Mouse (Mus musculus): ENCODE data around the gene Akap13.

Gene Akap13

GRCm38 (mm10) chr7:75455223-75456151, at the start of gene Akap13:
TSS of gene Akap13 (plus strand) at chr7:75455534.
- peak; percentile 98 for DNase-seq

- DNase-seq, result no peak
Measured at GRCm38 (mm10) chr7:75410641-75411040, 44.7 kb upstream of the Akap13 start.

- no peak for DNase-seq
Measured at GRCm38 (mm10) chr7:75411226-75411625, 44.1 kb upstream of the Akap13 start.

- DNase-seq, result no peak
Measured at GRCm38 (mm10) chr7:75412011-75412510, 43.3 kb upstream of the Akap13 start.

- no peak for DNase-seq
Measured at GRCm38 (mm10) chr7:75412568-75412967, 42.8 kb upstream of the Akap13 start.

- DNase-seq, result no peak
Measured at GRCm38 (mm10) chr7:75413903-75414302, 41.4 kb upstream of the Akap13 start.

- no peak for DNase-seq
Measured at GRCm38 (mm10) chr7:75414316-75414715, 41.0 kb upstream of the Akap13 start.

- no peak for DNase-seq
Measured at GRCm38 (mm10) chr7:75415166-75415881, 40.0 kb upstream of the Akap13 start.

- DNase-seq, result no peak
Measured at GRCm38 (mm10) chr7:75415882-75416585, 39.3 kb upstream of the Akap13 start.

GRCm38 (mm10) chr7:75420927-75421326, 34.4 kb upstream of the Akap13 start:
- DNase-seq, result no peak

- DNase-seq, result no peak
Measured at GRCm38 (mm10) chr7:75424121-75424520, 31.2 kb upstream of the Akap13 start.

GRCm38 (mm10) chr7:75427322-75427721, 28.0 kb upstream of the Akap13 start:
- DNase-seq, result no peak

- no peak for DNase-seq
Measured at GRCm38 (mm10) chr7:75428913-75429312, 26.4 kb upstream of the Akap13 start.

GRCm38 (mm10) chr7:75430550-75430949, 24.8 kb upstream of the Akap13 start:
- DNase-seq, result no peak

GRCm38 (mm10) chr7:75431043-75431442, 24.3 kb upstream of the Akap13 start:
- no peak for DNase-seq

GRCm38 (mm10) chr7:75432046-75432445, 23.3 kb upstream of the Akap13 start:
- no peak for DNase-seq

- no peak for DNase-seq
Measured at GRCm38 (mm10) chr7:75436413-75437174, 18.7 kb upstream of the Akap13 start.

GRCm38 (mm10) chr7:75439570-75439969, 15.8 kb upstream of the Akap13 start:
- DNase-seq, result no peak

GRCm38 (mm10) chr7:75440241-75440640, 15.1 kb upstream of the Akap13 start:
- no peak for DNase-seq

- DNase-seq, result no peak
Measured at GRCm38 (mm10) chr7:75441947-75442346, 13.4 kb upstream of the Akap13 start.

GRCm38 (mm10) chr7:75456152-75456888, 986 bp downstream of the Akap13 start:
- no peak for DNase-seq

- DNase-seq, result no peak
Measured at GRCm38 (mm10) chr7:75460290-75460689, 5.0 kb downstream of the Akap13 start.
